Mouse (Mus musculus): Measurements from ENCODE around the gene Rapgef1. TPM values are rescaled to one million over a fixed set of nuclear protein-coding genes. Genes with fewer than 3 reads are reported as not detected.

Rapgef1 gene
- total RNA-seq, 1 experiment, result 48.5 TPM

DNA sequence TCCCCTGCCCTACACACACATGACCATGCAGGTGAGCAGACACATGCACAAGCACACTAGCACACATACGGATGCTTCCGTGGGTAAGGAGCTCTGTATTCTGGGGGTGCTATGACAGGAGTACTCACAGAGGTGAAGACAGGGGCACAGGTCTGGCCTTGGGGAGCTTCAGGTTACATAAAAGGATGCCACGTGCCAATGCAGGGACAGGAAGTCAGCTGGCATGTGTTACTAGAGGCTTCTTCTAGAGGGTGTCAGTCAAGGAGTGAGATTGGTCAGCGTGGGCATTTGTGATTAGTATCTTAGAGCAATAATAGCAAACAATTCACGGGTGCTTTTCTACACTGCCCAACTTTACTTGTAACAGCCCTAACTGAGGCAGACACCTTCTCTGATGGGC, 71.5 kb downstream of the Rapgef1 start:
- in situ Hi-C loops (cut with MboI; ENCODE audit: low sequenced_read_pairs in 2 of 2, unreplicated experiment in 2 of 2), result no loop called here
- no peak for TF ChIP-seq ZC3H11A (IDR thresholded peaks at IDR 0.05; ENCODE audit: borderline replicate concordance, low read depth, low read length)
- no peak for TF ChIP-seq CHD2 (IDR thresholded peaks at IDR 0.05; ENCODE audit: low read depth, low read length)
- TF ChIP-seq ZNF384 (IDR thresholded peaks at IDR 0.05; ENCODE audit: low read depth, low read length), result no peak
- TF ChIP-seq HCFC1 (IDR thresholded peaks at IDR 0.05; ENCODE audit: borderline replicate concordance, insufficient read depth, low read length), result no peak
- TF ChIP-seq MAFK (IDR thresholded peaks at IDR 0.05; ENCODE audit: insufficient read depth, low read depth, low read length), result no peak

DNA sequence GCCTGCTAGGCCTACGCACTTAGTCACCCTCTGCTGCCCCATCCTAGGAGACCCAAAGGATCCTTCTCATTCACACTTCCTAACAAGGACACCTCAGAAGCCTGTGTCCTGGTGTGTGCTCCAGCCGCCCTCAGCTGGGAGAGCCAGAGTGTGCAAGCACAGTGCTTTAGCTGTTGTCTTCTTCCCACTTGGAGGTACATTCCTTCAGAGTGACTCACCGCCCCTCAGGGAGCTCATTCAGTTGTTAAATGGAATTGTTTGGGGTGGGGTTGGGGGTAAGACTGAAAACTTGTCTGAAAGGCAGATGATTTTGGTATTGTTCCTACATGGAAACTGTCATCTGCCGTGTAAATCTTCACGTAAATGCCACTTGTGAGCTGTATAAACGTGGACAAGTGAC, 72.0 kb downstream of the Rapgef1 start:
- peak; percentile 70 for DNase-seq (ENCODE audit: low read depth, low spot score)
- H3K27ac ChIP-seq (ENCODE audit: insufficient read depth, low read depth, low read length, poor library complexity, severe bottlenecking), result peak overlapping the region; percentile 80
- H3K36me3 ChIP-seq (ENCODE audit: control insufficient read depth, insufficient read depth, low read length, poor library complexity, severe bottlenecking), result peaks cover 20% of the 10 kb centered on the region; the same call in 1 of the 2 replicates
- in situ Hi-C loops (cut with MboI; ENCODE audit: low sequenced_read_pairs in 2 of 2, unreplicated experiment in 2 of 2), result no loop called here
- peaks cover 5 to 13% of the 10 kb centered on the region in 2 experiments; a peak in 3 of 4 replicates for H3K4me1 ChIP-seq (ENCODE audit: control insufficient read depth in 2 of 2, insufficient read depth in 2 of 2, low read length in 2 of 2, poor library complexity in 1 of 2)
- no peaks in the 10 kb centered on the region for H3K9me3 ChIP-seq (ENCODE audit: control insufficient read depth, insufficient read depth, low read depth, low read length)
- H3K9ac ChIP-seq (ENCODE audit: insufficient read depth, low read depth, low read length, poor library complexity, severe bottlenecking), result no peak overlapping the region; the same call in 1 of the 2 replicates
- TF ChIP-seq CHD2 (IDR thresholded peaks at IDR 0.05; ENCODE audit: low read depth, low read length), result peak; percentile 68; the same call in 1 of the 2 replicates
- no peak for TF ChIP-seq ZNF384 (IDR thresholded peaks at IDR 0.05; ENCODE audit: low read depth, low read length)
- TF ChIP-seq MAFK (IDR thresholded peaks at IDR 0.05; ENCODE audit: insufficient read depth, low read depth, low read length), result no peak
- no peak overlapping the region for H3K4me3 ChIP-seq (ENCODE audit: insufficient read depth in 1 of 2, low read depth in 1 of 2, low read length in 2 of 2, poor library complexity in 1 of 2, severe bottlenecking in 1 of 2)

More for the DNA sequence above, 71.5 kb downstream of the Rapgef1 start:
- Histone ChIP-seq H3K27ac (ENCODE audit: insufficient read depth, low read depth, low read length, poor library complexity, severe bottlenecking) (peak overlapping the region; percentile 80), H3K9me3 (ENCODE audit: control insufficient read depth, insufficient read depth, low read depth, low read length) (no peaks in the 10 kb centered on the region), H3K4me3 (ENCODE audit: insufficient read depth in 1 of 2, low read depth in 1 of 2, low read length in 2 of 2, poor library complexity in 1 of 2, severe bottlenecking in 1 of 2) (no peak overlapping the region), H3K4me1 (ENCODE audit: control insufficient read depth in 2 of 2, insufficient read depth in 2 of 2, low read length in 2 of 2, poor library complexity in 1 of 2) (peaks cover 5 to 13% of the 10 kb centered on the region in 2 experiments; a peak in 3 of 4 replicates), H3K9ac (ENCODE audit: insufficient read depth, low read depth, low read length, poor library complexity, severe bottlenecking) (no peak overlapping the region; the same call in 1 of the 2 replicates), H3K36me3 (ENCODE audit: control insufficient read depth, insufficient read depth, low read length, poor library complexity, severe bottlenecking) (peaks cover 20% of the 10 kb centered on the region; the same call in 1 of the 2 replicates)
- no peak for DNase-seq (ENCODE audit: low read depth, low spot score)

DNA sequence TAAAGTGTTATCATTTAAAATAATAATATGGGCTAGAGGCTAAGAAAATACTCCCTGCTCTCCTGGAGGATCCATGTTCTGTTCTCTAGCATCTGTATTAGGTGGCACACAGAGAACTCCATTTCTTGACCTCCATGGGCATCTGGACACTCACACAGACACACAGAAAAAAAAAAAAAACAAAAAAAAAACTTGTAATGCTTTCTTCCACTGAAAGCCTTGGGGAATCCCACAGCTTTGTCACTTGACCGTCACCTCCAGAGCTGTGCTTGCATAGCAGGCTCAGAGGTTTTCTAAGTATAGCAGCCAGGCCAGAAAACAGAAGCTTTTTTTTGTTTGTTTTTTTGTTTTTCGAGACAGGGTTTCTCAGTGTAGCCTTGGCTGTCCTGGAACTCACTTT, 72.7 kb downstream of the Rapgef1 start:
- no peaks in the 10 kb centered on the region for H3K9me3 ChIP-seq (ENCODE audit: control insufficient read depth, insufficient read depth, low read depth, low read length)
- H3K27ac ChIP-seq (ENCODE audit: insufficient read depth, low read depth, low read length, poor library complexity, severe bottlenecking), result peak overlapping the region; percentile 61
- no peak for DNase-seq (ENCODE audit: low read depth, low spot score)
- H3K9ac ChIP-seq (ENCODE audit: insufficient read depth, low read depth, low read length, poor library complexity, severe bottlenecking), result no peak overlapping the region
- TF ChIP-seq CHD2 (IDR thresholded peaks at IDR 0.05; ENCODE audit: low read depth, low read length) (no peak), ZNF384 (IDR thresholded peaks at IDR 0.05; ENCODE audit: low read depth, low read length) (peak; percentile 66; the same call in 1 of the 2 replicates)
- peaks cover 5 to 11% of the 10 kb centered on the region in 2 experiments; a peak in 3 of 4 replicates for H3K4me1 ChIP-seq (ENCODE audit: control insufficient read depth in 2 of 2, insufficient read depth in 2 of 2, low read length in 2 of 2, poor library complexity in 1 of 2)
- in situ Hi-C loops (cut with MboI; ENCODE audit: low sequenced_read_pairs in 2 of 2, unreplicated experiment in 2 of 2), result no loop called here
- no peak overlapping the region for H3K4me3 ChIP-seq (ENCODE audit: insufficient read depth in 1 of 2, low read depth in 1 of 2, low read length in 2 of 2, poor library complexity in 1 of 2, severe bottlenecking in 1 of 2)
- H3K36me3 ChIP-seq (ENCODE audit: control insufficient read depth, insufficient read depth, low read length, poor library complexity, severe bottlenecking), result peaks cover 21% of the 10 kb centered on the region; the same call in 1 of the 2 replicates

DNA sequence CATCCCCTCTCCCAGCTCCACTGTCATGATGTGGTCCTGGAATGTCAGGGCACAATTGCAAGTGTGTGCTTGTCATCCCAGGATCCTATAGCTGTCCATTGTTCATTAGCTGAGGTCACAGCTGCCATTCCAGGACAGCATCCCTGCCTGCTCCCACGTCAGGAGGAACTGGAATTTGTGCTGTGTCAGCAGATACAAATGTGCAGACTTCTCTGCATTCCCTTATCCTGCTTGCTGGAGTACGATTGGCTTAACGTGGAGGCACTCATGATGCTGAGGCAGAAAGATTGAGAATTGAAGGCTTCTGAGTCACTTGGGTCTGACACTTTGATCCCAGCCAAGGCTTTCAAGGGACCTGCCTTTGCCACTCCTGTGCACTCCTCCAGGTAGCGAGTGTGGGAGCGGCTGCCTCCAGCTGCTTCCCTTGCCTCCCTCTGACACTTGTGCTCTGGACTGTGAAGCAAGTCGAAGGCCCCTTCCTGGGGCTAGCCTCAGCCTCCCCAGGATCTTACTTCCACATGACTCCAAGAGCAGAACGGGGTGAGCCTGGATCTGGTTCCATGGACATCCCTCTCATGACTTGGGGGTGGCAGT, 76.8 kb downstream of the Rapgef1 start:
- Histone ChIP-seq H3K4me1 (ENCODE audit: control insufficient read depth in 2 of 2, insufficient read depth in 2 of 2, low read length in 2 of 2, poor library complexity in 1 of 2) (peaks cover 5 to 6% of the 10 kb centered on the region in 2 experiments; a peak in 3 of 4 replicates), H3K9ac (ENCODE audit: insufficient read depth, low read depth, low read length, poor library complexity, severe bottlenecking) (no peak overlapping the region), H3K27ac (ENCODE audit: insufficient read depth, low read depth, low read length, poor library complexity, severe bottlenecking) (no peak overlapping the region), H3K36me3 (ENCODE audit: control insufficient read depth, insufficient read depth, low read length, poor library complexity, severe bottlenecking) (peaks cover 37% of the 10 kb centered on the region), H3K4me3 (ENCODE audit: insufficient read depth in 1 of 2, low read depth in 1 of 2, low read length in 2 of 2, poor library complexity in 1 of 2, severe bottlenecking in 1 of 2) (no peak overlapping the region), H3K9me3 (ENCODE audit: control insufficient read depth, insufficient read depth, low read depth, low read length) (no peaks in the 10 kb centered on the region)
- no peak for DNase-seq (ENCODE audit: low read depth, low spot score)
- TF ChIP-seq HCFC1 (IDR thresholded peaks at IDR 0.05; ENCODE audit: borderline replicate concordance, insufficient read depth, low read length) (no peak), MAFK (IDR thresholded peaks at IDR 0.05; ENCODE audit: insufficient read depth, low read depth, low read length) (peak; percentile 95), ZNF384 (IDR thresholded peaks at IDR 0.05; ENCODE audit: low read depth, low read length) (no peak), ZC3H11A (IDR thresholded peaks at IDR 0.05; ENCODE audit: borderline replicate concordance, low read depth, low read length) (no peak), CHD2 (IDR thresholded peaks at IDR 0.05; ENCODE audit: low read depth, low read length) (no peak)
- in situ Hi-C loops (cut with MboI; ENCODE audit: low sequenced_read_pairs in 2 of 2, unreplicated experiment in 2 of 2), result no loop called here

Measured in ES-E14 (cell line).